Mouse (Mus musculus) neural tube, embryonic 14.5 days (tissue): ENCODE data around the gene Gnai1. TPM values are rescaled to one million over a fixed set of nuclear protein-coding genes. Genes with fewer than 3 reads are reported as not detected.
"Not testable (repeated sequence)": the region's sequence is repeated elsewhere in the genome, so short reads cannot be mapped to it uniquely, and the experiment has no call there.

Experiments
- ATAC-seq: fragments of 200-750 bp; cut with Nextera tagmentation; 2 replicates; pipeline ENCODE4 v1.8.0; 2017; ENCODE audit warnings: low read depth, mild to moderate bottlenecking, moderate TSS enrichment, moderate library complexity
- H3K27ac ChIP-seq: fragments of 300-500 bp; sonication (generic); 2 replicates; pipeline ENCODE4 v1.5.1; 2014; ENCODE audit warnings: low read depth, mild to moderate bottlenecking, control low read depth, low read length, moderate library complexity, mixed read lengths
- H3K27me3 ChIP-seq: fragments of 300-500 bp; sonication (generic); 2 replicates; pipeline ENCODE4 v1.6.1; 2014; ENCODE audit warnings: low read length; ENCODE audit not compliant: control insufficient read depth, insufficient read depth
- H3K36me3 ChIP-seq: fragments of 300-500 bp; sonication (generic); 2 replicates; pipeline ENCODE4 v1.6.1; 2014; ENCODE audit warnings: low read length, mixed read lengths; ENCODE audit not compliant: control insufficient read depth, insufficient read depth
- H3K4me1 ChIP-seq: fragments of 300-500 bp; sonication (generic); 2 replicates; pipeline ENCODE4 v1.6.1; 2014; ENCODE audit warnings: low read length; ENCODE audit not compliant: control insufficient read depth, insufficient read depth
- H3K4me2 ChIP-seq: fragments of 300-500 bp; sonication (generic); 2 replicates; pipeline ENCODE4 v1.6.1; 2014; ENCODE audit warnings: mild to moderate bottlenecking, low read depth, low read length, control low read depth
- H3K4me3 ChIP-seq: fragments of 300-500 bp; sonication (generic); 2 replicates; pipeline ENCODE4 v1.5.1; 2014; ENCODE audit warnings: low read depth, low read length, control low read depth, mixed read lengths
- H3K9ac ChIP-seq: fragments of 300-500 bp; sonication (generic); replicated peaks from 2 replicates; pipeline ENCODE4 v1.6.1; 2014; ENCODE audit warnings: low read depth, mild to moderate bottlenecking, control low read depth, low read length, mixed read lengths
- H3K9me3 ChIP-seq: fragments of 300-500 bp; sonication (generic); 2 replicates; pipeline ENCODE4 v1.6.1; 2016; ENCODE audit warnings: low read length; ENCODE audit not compliant: control insufficient read depth
- WGBS: fragments of 180-500 bp; shearing (Covaris S2); extraction: QIAGEN DNeasy Blood & Tissue Kit; methylation state at CpG from one replicate; pipeline ENCODE4 v1.1.7; 2014; 5-methylcytosine and 5-hydroxymethylcytosine counted together
- polyA plus RNA-seq: library from polyadenylated mRNA; unstranded; fragments of >200 nt; fragmentation: Nextera tagmentation; extraction: Ambion mirVana; gene quantifications from 2 replicates; pipeline ENCODE4 v1.2.1, GENCODE M21; 2014

The Gnai1 gene
- polyA plus RNA-seq, 1 experiment from 2014 or later, result 85.6 TPM

DNA sequence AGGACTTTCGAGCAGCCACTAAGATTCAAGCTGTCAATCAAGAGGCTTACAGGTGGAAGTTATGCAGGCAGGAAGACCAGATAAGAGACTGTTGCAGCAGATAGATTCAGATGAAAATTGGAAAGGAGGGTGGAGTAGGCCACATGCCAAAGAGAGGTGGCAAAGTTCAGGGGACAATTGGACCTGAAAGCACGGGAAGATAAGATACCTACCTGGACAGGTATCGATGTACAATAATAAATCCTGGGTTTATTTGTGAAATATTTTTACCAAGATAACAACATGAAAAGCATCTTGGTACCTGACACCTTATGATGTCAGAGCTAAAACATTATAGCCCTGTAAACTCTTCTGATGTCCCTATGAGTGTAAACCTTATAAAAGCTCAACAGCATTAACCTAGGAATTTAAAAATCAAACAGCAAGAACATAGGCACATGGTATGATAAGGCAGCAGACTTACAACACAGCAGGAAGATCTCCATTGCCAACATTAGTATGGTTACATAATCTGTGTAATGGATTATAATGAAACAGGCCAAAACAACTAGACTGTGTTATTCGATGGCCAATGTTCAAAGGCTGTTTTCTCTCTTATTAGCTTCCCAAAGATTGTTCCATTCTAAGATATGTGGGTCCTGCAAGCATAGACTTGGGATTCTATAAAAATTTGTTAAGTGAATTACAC lies 16.6 kb downstream of the Gnai1 start:
- Histone ChIP-seq H3K4me1 (no peaks in the 10 kb centered on the region), H3K4me2 (no peak overlapping the region), H3K27ac (no peak overlapping the region), H3K9me3 (no peaks in the 10 kb centered on the region), H3K4me3 (no peak overlapping the region), H3K27me3 (no peaks in the 10 kb centered on the region), H3K9ac (no peak overlapping the region), H3K36me3 (no peaks in the 10 kb centered on the region)
- ATAC-seq, result no peak
- 91% methylated on average over 4 of the region's 4 CpGs for WGBS

DNA sequence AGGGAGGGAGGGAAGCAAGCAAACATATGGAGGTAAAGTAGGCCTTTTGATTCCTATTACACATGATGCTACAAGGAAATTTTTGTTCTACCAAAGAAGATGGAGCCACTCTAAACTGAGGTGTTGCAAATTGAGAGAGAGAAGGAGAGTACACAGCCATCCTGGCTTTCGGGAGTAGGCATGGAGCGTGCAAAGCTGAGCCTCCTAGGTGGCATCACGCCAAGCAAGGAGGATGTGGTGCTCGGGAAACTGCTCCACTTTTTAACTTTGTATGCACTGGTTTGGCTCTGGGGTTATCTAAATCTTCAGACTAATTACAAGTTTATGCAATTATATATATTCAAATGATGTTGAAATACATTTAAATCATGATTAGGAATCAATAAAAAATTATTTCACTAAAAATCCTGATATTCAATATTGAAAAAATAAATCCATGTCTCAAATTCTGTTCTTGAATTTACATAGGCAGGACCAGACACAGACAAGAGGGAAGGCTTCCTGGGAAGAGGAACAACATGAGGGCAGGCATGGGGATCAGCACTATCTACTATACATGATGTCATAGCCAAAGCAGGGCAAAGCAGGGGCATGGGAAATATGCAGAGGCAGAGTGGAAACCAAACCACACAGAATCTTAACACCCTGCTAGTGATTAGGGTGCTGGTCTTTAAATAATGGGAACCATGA lies 17.2 kb downstream of the Gnai1 start:
- Histone ChIP-seq H3K36me3 (no peaks in the 10 kb centered on the region), H3K27ac (no peak overlapping the region), H3K27me3 (no peaks in the 10 kb centered on the region), H3K9me3 (no peaks in the 10 kb centered on the region), H3K4me3 (no peak overlapping the region), H3K9ac (no peak overlapping the region), H3K4me2 (no peak overlapping the region), H3K4me1 (no peaks in the 10 kb centered on the region)
- ATAC-seq, result no peak
- WGBS, result 85% methylated on average over 4 of the region's 4 CpGs

DNA sequence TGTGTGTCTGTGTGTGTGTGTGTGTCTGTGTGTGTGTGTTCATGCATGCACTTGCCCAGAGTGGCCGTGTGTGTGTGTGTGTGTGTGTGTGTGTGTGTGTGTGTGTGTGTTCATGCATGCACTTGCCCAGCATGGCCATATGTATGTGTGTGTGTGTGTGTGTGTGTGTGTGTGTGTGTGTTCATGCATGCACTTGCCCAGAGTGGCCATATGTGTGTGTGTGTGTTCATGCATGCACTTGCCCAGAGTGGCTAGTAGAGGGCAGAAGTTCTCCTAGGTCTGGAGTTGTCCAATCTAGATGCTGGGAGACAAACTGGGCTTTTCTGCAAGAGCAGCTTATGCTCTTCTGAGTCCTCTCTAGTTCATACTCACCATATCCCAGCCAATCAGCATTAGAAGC lies 18.3 kb downstream of the Gnai1 start:
- H3K9me3 ChIP-seq, H3K4me2 ChIP-seq, H3K36me3 ChIP-seq: not testable (repeated sequence)

DNA sequence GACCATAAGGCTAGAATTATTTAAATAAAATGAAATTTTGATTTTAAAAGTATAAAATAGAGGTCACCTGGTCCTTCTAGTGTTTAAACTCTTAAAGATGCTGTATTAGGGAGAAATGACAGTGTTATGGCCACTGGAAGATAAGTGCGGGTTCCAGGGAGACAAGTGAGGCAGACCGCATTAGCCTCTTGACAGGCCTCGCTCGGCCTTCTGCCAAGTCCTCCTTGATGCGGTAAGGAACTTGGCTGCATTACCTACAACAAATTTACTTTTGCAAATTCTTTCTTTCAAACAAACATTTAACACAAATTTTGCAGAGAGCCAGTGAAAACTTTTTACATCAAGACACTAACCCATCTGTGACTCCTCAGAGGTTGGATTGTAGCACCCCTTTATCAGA lies 27.9 kb downstream of the Gnai1 start:
- Histone ChIP-seq H3K4me2 (no peak overlapping the region), H3K4me1 (no peaks in the 10 kb centered on the region), H3K27me3 (no peaks in the 10 kb centered on the region), H3K9ac (no peak overlapping the region), H3K9me3 (no peaks in the 10 kb centered on the region), H3K27ac (no peak overlapping the region), H3K36me3 (no peaks in the 10 kb centered on the region), H3K4me3 (no peak overlapping the region)
- 98% methylated on average over 5 of the region's 5 CpGs for WGBS
- ATAC-seq, result no peak

More for the DNA sequence above, 18.3 kb downstream of the Gnai1 start:
- H3K27ac ChIP-seq, H3K4me3 ChIP-seq, H3K9ac ChIP-seq, H3K27me3 ChIP-seq, ATAC-seq, H3K4me1 ChIP-seq: not testable (repeated sequence)
- WGBS, result 75% methylated on average over 1 of the region's 1 CpGs

DNA sequence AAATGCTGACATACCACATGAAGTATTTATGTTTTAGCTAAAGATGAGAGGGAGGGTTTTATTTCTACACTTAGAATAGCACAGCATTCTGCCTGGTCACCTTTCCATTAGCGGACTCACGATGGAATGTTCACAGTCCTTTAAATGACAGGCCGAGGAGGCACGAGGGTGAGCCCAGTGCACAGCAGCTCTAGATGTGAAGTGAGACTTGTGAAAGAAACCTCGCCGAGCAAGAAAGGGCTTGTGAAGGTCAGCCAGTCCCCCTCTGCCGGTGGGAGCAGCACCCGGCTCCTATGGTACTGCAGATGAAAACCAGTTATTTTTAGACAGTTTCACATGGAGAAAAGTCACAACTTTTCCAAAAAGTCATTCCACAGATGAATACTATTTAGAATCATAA lies 29.4 kb downstream of the Gnai1 start:
- WGBS, result 63% methylated on average over 8 of the region's 8 CpGs
- H3K27me3 ChIP-seq, result no peaks in the 10 kb centered on the region
- no peak overlapping the region for H3K9ac ChIP-seq
- no peaks in the 10 kb centered on the region for H3K36me3 ChIP-seq
- H3K9me3 ChIP-seq, result no peaks in the 10 kb centered on the region
- H3K4me2 ChIP-seq, result no peak overlapping the region
- ATAC-seq, result no peak; the same call in 1 of the 2 replicates
- H3K4me1 ChIP-seq, result no peaks in the 10 kb centered on the region
- no peak overlapping the region for H3K4me3 ChIP-seq
- H3K27ac ChIP-seq, result no peak overlapping the region

DNA sequence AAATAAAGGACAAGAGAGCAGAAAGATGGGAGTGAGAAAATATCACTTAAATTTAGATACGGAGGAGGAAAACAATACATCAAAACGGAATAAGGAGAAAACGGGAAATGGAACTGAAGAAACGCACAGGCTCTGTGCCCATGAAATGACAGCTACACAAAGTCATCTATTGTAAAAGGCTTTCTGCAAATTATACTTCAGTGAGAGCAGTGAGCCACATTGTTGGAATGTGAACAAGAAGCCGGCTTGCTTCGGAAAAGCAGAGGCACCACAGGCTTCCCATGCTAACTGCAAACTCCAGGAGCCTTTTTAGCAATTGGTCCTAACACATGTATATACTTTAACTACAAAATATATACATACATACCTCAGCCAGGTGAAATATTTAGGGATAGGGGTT lies 34.0 kb downstream of the Gnai1 start:
- no peaks in the 10 kb centered on the region for H3K27me3 ChIP-seq
- no peak for ATAC-seq
- WGBS, result 74% methylated on average over 6 of the region's 6 CpGs

DNA sequence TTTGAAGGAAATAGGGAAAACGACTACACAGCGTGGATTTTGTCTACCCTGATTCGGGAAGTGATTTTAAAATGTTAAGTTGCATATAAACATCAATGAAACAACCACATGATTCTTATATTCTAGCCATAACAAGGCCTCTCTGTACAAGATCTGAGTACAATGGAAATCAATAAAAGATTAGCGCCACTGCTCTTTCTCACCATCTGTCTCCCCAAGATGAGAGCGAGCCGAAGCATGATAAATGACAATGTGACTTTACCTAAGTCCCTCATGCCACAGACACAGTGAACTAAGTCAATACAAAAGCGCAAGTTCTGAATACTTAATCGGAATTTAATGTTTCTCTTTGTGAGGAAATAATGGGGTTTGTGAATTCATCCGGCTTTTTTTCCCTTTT lies 36.6 kb downstream of the Gnai1 start:
- Histone ChIP-seq H3K4me2 (no peak overlapping the region), H3K27ac (no peak overlapping the region), H3K4me1 (no peaks in the 10 kb centered on the region), H3K9me3 (no peaks in the 10 kb centered on the region), H3K27me3 (no peaks in the 10 kb centered on the region), H3K9ac (no peak overlapping the region), H3K36me3 (no peaks in the 10 kb centered on the region), H3K4me3 (no peak overlapping the region)
- WGBS, result 65% methylated on average over 9 of the region's 9 CpGs
- no peak for ATAC-seq

More for the DNA sequence above, 34.0 kb downstream of the Gnai1 start:
- Histone ChIP-seq H3K36me3 (no peaks in the 10 kb centered on the region), H3K9ac (no peak overlapping the region), H3K27ac (no peak overlapping the region), H3K4me1 (no peaks in the 10 kb centered on the region), H3K4me2 (no peak overlapping the region), H3K4me3 (no peak overlapping the region), H3K9me3 (no peaks in the 10 kb centered on the region)

DNA sequence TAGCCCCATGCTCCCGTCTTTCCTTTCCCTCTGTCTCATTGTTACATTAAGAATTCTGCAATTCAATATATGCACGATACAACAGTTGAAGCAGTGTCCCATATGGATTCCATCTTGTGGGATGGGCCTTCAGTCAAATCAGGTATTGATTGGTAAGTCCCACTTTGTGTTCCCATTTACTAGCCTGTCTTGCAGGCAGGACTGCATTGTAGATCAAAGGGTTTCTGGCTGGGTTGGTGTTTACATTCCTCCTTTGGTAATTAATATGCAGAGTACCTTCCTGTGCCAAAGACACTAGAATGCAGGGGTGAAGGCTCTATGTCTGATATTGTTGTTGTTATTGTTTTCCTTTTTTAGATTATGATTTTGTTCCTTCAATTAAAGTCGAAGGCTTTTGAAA lies 38.5 kb downstream of the Gnai1 start:
- no peaks in the 10 kb centered on the region for H3K4me1 ChIP-seq
- no peak for ATAC-seq
- H3K9ac ChIP-seq, result no peak overlapping the region
- no peak overlapping the region for H3K27ac ChIP-seq
- no peaks in the 10 kb centered on the region for H3K9me3 ChIP-seq
- no peak overlapping the region for H3K4me2 ChIP-seq
- no peaks in the 10 kb centered on the region for H3K27me3 ChIP-seq
- H3K36me3 ChIP-seq, result no peaks in the 10 kb centered on the region
- 78% methylated on average over 3 of the region's 3 CpGs for WGBS
- no peak overlapping the region for H3K4me3 ChIP-seq

DNA sequence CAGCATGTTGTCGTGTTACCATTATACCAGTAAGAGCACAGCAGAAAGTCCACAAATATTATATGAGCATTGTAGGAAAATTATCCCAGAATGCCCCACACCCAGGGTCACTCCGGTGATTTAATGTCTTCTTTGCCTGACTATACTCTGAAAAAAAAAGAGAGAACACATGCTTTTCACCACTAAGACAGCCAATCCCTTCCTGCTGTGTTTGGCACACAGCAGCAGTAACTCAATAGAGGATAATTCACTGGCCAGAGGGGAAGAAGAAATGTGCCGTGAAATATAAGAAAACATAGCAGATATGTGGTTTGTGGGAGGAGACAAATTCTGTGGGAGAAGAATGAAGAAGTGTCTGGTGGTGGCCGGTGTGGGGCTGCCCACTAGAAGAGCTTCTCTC lies 41.3 kb downstream of the Gnai1 start:
- 71% methylated on average over 4 of the region's 4 CpGs for WGBS
- no peaks in the 10 kb centered on the region for H3K36me3 ChIP-seq
- no peaks in the 10 kb centered on the region for H3K4me1 ChIP-seq
- no peak overlapping the region for H3K4me3 ChIP-seq
- no peaks in the 10 kb centered on the region for H3K27me3 ChIP-seq
- H3K4me2 ChIP-seq, result no peak overlapping the region
- H3K9me3 ChIP-seq, result no peaks in the 10 kb centered on the region
- H3K9ac ChIP-seq, result no peak overlapping the region
- no peak overlapping the region for H3K27ac ChIP-seq
- no peak; the same call in 1 of the 2 replicates for ATAC-seq
